Mouse (Mus musculus) ovary, adult 18-20 months (tissue): ENCODE measurements around the gene Lsm2.
"Not testable (repeated sequence)": the region's sequence is repeated elsewhere in the genome, so short reads cannot be mapped to it uniquely, and the experiment has no call there.

Experiments used
- DNase-seq: peaks from one replicate; pipeline ENCODE4 v3.0.0; 2022; ENCODE audit warnings: low spot score, mixed read lengths

The Lsm2 gene

GRCm38 (mm10) chr17:34984218-34984617 lies 2.6 kb downstream of the Lsm2 start:
- no peak for DNase-seq

GRCm38 (mm10) chr17:34994751-34995150 lies 13.1 kb downstream of the Lsm2 start:
- no peak for DNase-seq

GRCm38 (mm10) chr17:34995192-34995591 lies 13.5 kb downstream of the Lsm2 start:
- DNase-seq, result not testable (repeated sequence)

- not testable (repeated sequence) for DNase-seq
These were observed 14.3 kb downstream of the Lsm2 start for GRCm38 (mm10) chr17:34995927-34996326.

- no peak for DNase-seq
These were observed 14.9 kb downstream of the Lsm2 start for GRCm38 (mm10) chr17:34996411-34997141.

- no peak for DNase-seq
These were observed 15.5 kb downstream of the Lsm2 start for GRCm38 (mm10) chr17:34997142-34997483.

GRCm38 (mm10) chr17:34998526-34999430 lies 17.1 kb downstream of the Lsm2 start:
- no peak for DNase-seq

- not testable (repeated sequence) for DNase-seq
These were observed 18.4 kb downstream of the Lsm2 start for GRCm38 (mm10) chr17:34999871-35000716.

GRCm38 (mm10) chr17:35000717-35001451 lies 19.2 kb downstream of the Lsm2 start, which contains the start of gene Vars:
Vars (plus strand) TSS chr17:35000987.
- DNase-seq, result peak; percentile 86

GRCm38 (mm10) chr17:35001452-35002152 lies 19.9 kb downstream of the Lsm2 start:
- no peak for DNase-seq

GRCm38 (mm10) chr17:35002153-35002865 lies 20.6 kb downstream of the Lsm2 start:
- DNase-seq, result no peak

- no peak for DNase-seq
These were observed 21.6 kb downstream of the Lsm2 start for GRCm38 (mm10) chr17:35003022-35003838.

GRCm38 (mm10) chr17:35004075-35004717 lies 22.5 kb downstream of the Lsm2 start:
- no peak for DNase-seq

GRCm38 (mm10) chr17:35005158-35005557 lies 23.5 kb downstream of the Lsm2 start:
- DNase-seq, result no peak

- DNase-seq, result not testable (repeated sequence)
These were observed 24.2 kb downstream of the Lsm2 start for GRCm38 (mm10) chr17:35005902-35006301.

GRCm38 (mm10) chr17:35007387-35007991 lies 25.8 kb downstream of the Lsm2 start:
- no peak for DNase-seq

GRCm38 (mm10) chr17:35009586-35009985 lies 27.9 kb downstream of the Lsm2 start:
- DNase-seq, result no peak

GRCm38 (mm10) chr17:35011440-35011839 lies 29.8 kb downstream of the Lsm2 start:
- no peak for DNase-seq
